Mouse (Mus musculus): Measurements from ENCODE around the gene Itgb5. TPM values are rescaled to one million over a fixed set of nuclear protein-coding genes. Genes with fewer than 3 reads are reported as not detected.

Gene Itgb5
- total and polyA plus RNA-seq, 3 experiments: 0.85 to 20.1 (median 1.8) TPM

DNA sequence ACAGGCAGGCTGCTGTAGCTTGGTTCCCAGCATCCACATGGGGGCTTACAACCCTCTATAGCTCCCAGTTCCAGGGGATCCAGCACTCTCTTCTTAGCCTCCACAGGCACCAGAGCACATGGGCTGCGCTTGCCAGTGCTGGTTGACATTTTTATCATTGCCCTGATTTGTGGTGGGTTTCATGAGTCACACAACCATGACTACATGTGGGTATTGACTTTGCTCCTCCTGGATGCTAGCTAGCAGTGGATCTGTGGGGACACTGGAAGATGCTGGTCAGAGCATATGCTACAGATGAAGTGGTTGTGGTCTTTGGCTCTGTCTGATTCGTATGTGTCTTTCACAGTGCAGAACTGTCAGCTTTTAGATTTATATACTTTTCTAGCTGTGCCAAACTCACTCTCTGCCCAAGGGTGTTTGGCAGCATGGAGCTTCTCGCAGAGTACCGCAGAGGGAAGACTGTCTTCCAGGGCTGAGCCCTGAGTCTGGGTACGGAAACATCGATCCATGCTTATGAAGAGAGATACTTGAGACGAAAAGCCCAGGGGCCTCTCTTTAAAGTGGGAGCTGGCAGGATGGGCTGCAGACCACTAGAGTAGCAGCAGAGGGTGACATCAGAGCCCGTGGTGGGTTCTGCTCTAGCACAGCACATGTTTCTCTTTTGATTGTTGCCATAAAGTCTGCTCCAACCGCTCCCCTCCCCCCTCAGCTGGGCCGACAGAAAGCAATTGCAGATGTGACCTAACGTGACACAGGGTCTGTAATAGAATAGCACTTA, 74.4 kb downstream of the Itgb5 start:
- peaks cover 28% of the 10 kb centered on the region for H3K27me3 ChIP-seq (replicated peaks)
- no peaks in the 10 kb centered on the region for H3K4me1 ChIP-seq (ENCODE audit: control insufficient read depth in 1 of 2, insufficient read depth in 2 of 2)
- no peak overlapping the region for H3K4me3 ChIP-seq (replicated peaks in 1 of 3; ENCODE audit: low read depth in 2 of 3, low read length in 2 of 3, poor library complexity in 1 of 3)
- no peaks in the 10 kb centered on the region for H3K36me3 ChIP-seq (replicated peaks in 1 of 2; ENCODE audit: control insufficient read depth in 1 of 2, insufficient read depth in 1 of 2, low read length in 1 of 2)
- H3K9ac ChIP-seq (ENCODE audit: insufficient read depth, low read depth): no peak overlapping the region
- TF ChIP-seq TCF12 (IDR thresholded peaks at IDR 0.05; ENCODE audit: low read depth, low read length): no peak
- TF ChIP-seq MAZ (IDR thresholded peaks at IDR 0.05; ENCODE audit: low read depth, low read length): no peak
- no peak for TF ChIP-seq NELFE (IDR thresholded peaks at IDR 0.05; ENCODE audit: low read depth, low read length)
- no peak for TF ChIP-seq USF2 (conservative IDR thresholded peaks at IDR 0.05; ENCODE audit: low read depth, low read length)
- no peak for TF ChIP-seq USF1 (IDR thresholded peaks at IDR 0.05; ENCODE audit: low read depth, low read length)
- TF ChIP-seq ZNF384 (IDR thresholded peaks at IDR 0.05; ENCODE audit: low read depth, low read length): no peak
- TF ChIP-seq ZMIZ1 (IDR thresholded peaks at IDR 0.05; ENCODE audit: low read depth, low read length): no peak
- TF ChIP-seq ELF1 (IDR thresholded peaks at IDR 0.05; ENCODE audit: low read depth, low read length): no peak
- no peak for TF ChIP-seq RCOR1 (conservative IDR thresholded peaks at IDR 0.05; ENCODE audit: low read depth, low read length)
- TF ChIP-seq RAD21 (IDR thresholded peaks at IDR 0.05; ENCODE audit: low read depth, low read length): no peak
- TF ChIP-seq SIN3A (IDR thresholded peaks at IDR 0.05; ENCODE audit: low read length): no peak
- no peak for TF ChIP-seq POLR2AphosphoS2 (IDR thresholded peaks at IDR 0.05; ENCODE audit: low read depth, low read length)
- TF ChIP-seq CHD2 (IDR thresholded peaks at IDR 0.05; ENCODE audit: low read length): no peak
- no peak for TF ChIP-seq ZC3H11A (IDR thresholded peaks at IDR 0.05; ENCODE audit: low read depth, low read length)
- no peak for TF ChIP-seq MEF2A (IDR thresholded peaks at IDR 0.05; ENCODE audit: borderline replicate concordance, low read depth, low read length)
- no peak for TF ChIP-seq KAT2A (IDR thresholded peaks at IDR 0.05; ENCODE audit: insufficient replicate concordance, low read length)
- TF ChIP-seq PAX5 (IDR thresholded peaks at IDR 0.05; ENCODE audit: low read length): no peak
- H3K79me2 ChIP-seq (replicated peaks; ENCODE audit: control insufficient read depth, extremely low read depth, insufficient read depth, poor library complexity, severe bottlenecking): no peaks in the 10 kb centered on the region
- DNase-seq (ENCODE audit: extremely low read depth): no peak
- no peaks in the 10 kb centered on the region for H3K9me3 ChIP-seq (replicated peaks; ENCODE audit: low read length)
- H3K27ac ChIP-seq (ENCODE audit: insufficient read depth, low read depth): no peak overlapping the region
- in situ Hi-C loops (cut with MboI; ENCODE audit: low pct_ligation_motif_present, low pct_unique_long_range_greater_than_20kb, low sequenced_read_pairs): loop anchor here (5.0 kb wide), 1 partner anchor 53 kb away; no protein-coding TSS in a partner anchor
- no peak overlapping the region for H3K4me2 ChIP-seq (ENCODE audit: insufficient read depth, low read depth, poor library complexity, severe bottlenecking)
- dilution Hi-C loops (cut with MboI; ENCODE audit: extremely low pct_ligation_motif_present, extremely low pct_unique_long_range_greater_than_20kb, low sequenced_read_pairs): no loop called here

GRCm38 (mm10) chr16:33904553-33904952, 75.1 kb downstream of the Itgb5 start:
- no peak for DNase-seq (ENCODE audit: extremely low read depth)
- Histone ChIP-seq H3K9ac (ENCODE audit: insufficient read depth, low read depth) (no peak overlapping the region), H3K4me2 (ENCODE audit: insufficient read depth, low read depth, poor library complexity, severe bottlenecking) (no peak overlapping the region), H3K27me3 (replicated peaks) (peaks cover 23% of the 10 kb centered on the region), H3K79me2 (replicated peaks; ENCODE audit: control insufficient read depth, extremely low read depth, insufficient read depth, poor library complexity, severe bottlenecking) (no peaks in the 10 kb centered on the region), H3K27ac (ENCODE audit: insufficient read depth, low read depth) (no peak overlapping the region), H3K4me3 (replicated peaks in 1 of 3; ENCODE audit: low read depth in 2 of 3, low read length in 2 of 3, poor library complexity in 1 of 3) (no peak overlapping the region), H3K4me1 (ENCODE audit: control insufficient read depth in 1 of 2, insufficient read depth in 2 of 2) (no peaks in the 10 kb centered on the region), H3K9me3 (replicated peaks; ENCODE audit: low read length) (no peaks in the 10 kb centered on the region), H3K36me3 (replicated peaks in 1 of 2; ENCODE audit: control insufficient read depth in 1 of 2, insufficient read depth in 1 of 2, low read length in 1 of 2) (no peaks in the 10 kb centered on the region)
- TF ChIP-seq HCFC1 (IDR thresholded peaks at IDR 0.05; ENCODE audit: low read depth, low read length) (no peak), JUN (IDR thresholded peaks at IDR 0.05; ENCODE audit: insufficient read depth, low read depth, low read length) (no peak), EP300 (IDR thresholded peaks at IDR 0.05; ENCODE audit: low read length) (no peak), USF2 (conservative IDR thresholded peaks at IDR 0.05; ENCODE audit: low read depth, low read length) (no peak), NELFE (IDR thresholded peaks at IDR 0.05; ENCODE audit: low read depth, low read length) (no peak), MEF2A (IDR thresholded peaks at IDR 0.05; ENCODE audit: borderline replicate concordance, low read depth, low read length) (no peak), TCF12 (IDR thresholded peaks at IDR 0.05; ENCODE audit: low read depth, low read length) (no peak), MAZ (IDR thresholded peaks at IDR 0.05; ENCODE audit: low read depth, low read length) (no peak), MYC (IDR thresholded peaks at IDR 0.05; ENCODE audit: low read depth, low read length) (no peak), JUND (conservative IDR thresholded peaks at IDR 0.05; ENCODE audit: low read depth, low read length) (no peak), PAX5 (IDR thresholded peaks at IDR 0.05; ENCODE audit: low read length) (no peak), E2F4 (IDR thresholded peaks at IDR 0.05; ENCODE audit: insufficient replicate concordance, low read depth, low read length) (no peak), CHD2 (IDR thresholded peaks at IDR 0.05; ENCODE audit: low read length) (no peak), ETS1 (conservative IDR thresholded peaks at IDR 0.05; ENCODE audit: low read depth, low read length) (no peak)
- dilution Hi-C loops (cut with MboI; ENCODE audit: extremely low pct_ligation_motif_present, extremely low pct_unique_long_range_greater_than_20kb, low sequenced_read_pairs) (no loop called here), in situ Hi-C loops (cut with MboI; ENCODE audit: low pct_ligation_motif_present, low pct_unique_long_range_greater_than_20kb, low sequenced_read_pairs) (loop anchor here (5.0 kb wide), 1 partner anchor 53 kb away; no protein-coding TSS in a partner anchor)

Data from CH12.LX (cell line).